Mouse (Mus musculus): ENCODE results near the gene Pih1d2.

The Pih1d2 gene

GRCm38 (mm10) chr9:50616766-50617603, at the start of gene Pih1d2, which contains the start of gene Nkapd1:
TSS of gene Pih1d2 (plus strand) at chr9:50617321.
TSS of gene Nkapd1 (minus strand) at chr9:50617464.
- peak; percentile 94 for DNase-seq (ENCODE audit: low spot score)

GRCm38 (mm10) chr9:50567372-50567771, 49.7 kb upstream of the Pih1d2 start:
- DNase-seq (ENCODE audit: low spot score), result no peak

- no peak for DNase-seq (ENCODE audit: low spot score)
Measured at GRCm38 (mm10) chr9:50567881-50568280, 49.2 kb upstream of the Pih1d2 start.

- no peak for DNase-seq (ENCODE audit: low spot score)
Measured at GRCm38 (mm10) chr9:50569599-50570525, 47.3 kb upstream of the Pih1d2 start.

- DNase-seq (ENCODE audit: low spot score), result no peak
Measured at GRCm38 (mm10) chr9:50580370-50580769, 36.8 kb upstream of the Pih1d2 start.

GRCm38 (mm10) chr9:50585145-50585818, 31.8 kb upstream of the Pih1d2 start:
- DNase-seq (ENCODE audit: low spot score), result no peak

GRCm38 (mm10) chr9:50586955-50587354, 30.2 kb upstream of the Pih1d2 start:
- no peak for DNase-seq (ENCODE audit: low spot score)

- no peak for DNase-seq (ENCODE audit: low spot score)
Measured at GRCm38 (mm10) chr9:50590856-50591518, 26.1 kb upstream of the Pih1d2 start.

GRCm38 (mm10) chr9:50592955-50593354, 24.2 kb upstream of the Pih1d2 start:
- no peak for DNase-seq (ENCODE audit: low spot score)

GRCm38 (mm10) chr9:50593544-50593943, 23.6 kb upstream of the Pih1d2 start:
- no peak for DNase-seq (ENCODE audit: low spot score)

- no peak for DNase-seq (ENCODE audit: low spot score)
Measured at GRCm38 (mm10) chr9:50594794-50595417, 22.2 kb upstream of the Pih1d2 start.

GRCm38 (mm10) chr9:50596973-50597372, 20.1 kb upstream of the Pih1d2 start:
- DNase-seq (ENCODE audit: low spot score), result no peak

GRCm38 (mm10) chr9:50601536-50601935, 15.6 kb upstream of the Pih1d2 start:
- DNase-seq (ENCODE audit: low spot score), result no peak

- no peak for DNase-seq (ENCODE audit: low spot score)
Measured at GRCm38 (mm10) chr9:50602055-50602845, 14.9 kb upstream of the Pih1d2 start.

- peak; percentile 89 for DNase-seq (ENCODE audit: low spot score)
Measured at GRCm38 (mm10) chr9:50603189-50603997, 13.7 kb upstream of the Pih1d2 start, which contains the start of the genes Sdhd and Timm8b. TSS of gene Sdhd (minus strand) at chr9:50603812. TSS of gene Timm8b (plus strand) at chr9:50603910.

- DNase-seq (ENCODE audit: low spot score), result no peak
Measured at GRCm38 (mm10) chr9:50603998-50604324, 13.2 kb upstream of the Pih1d2 start.

- no peak for DNase-seq (ENCODE audit: low spot score)
Measured at GRCm38 (mm10) chr9:50604338-50604737, 12.8 kb upstream of the Pih1d2 start.

GRCm38 (mm10) chr9:50612115-50612514, 5.0 kb upstream of the Pih1d2 start:
- DNase-seq (ENCODE audit: low spot score), result no peak

- no peak for DNase-seq (ENCODE audit: low spot score)
Measured at GRCm38 (mm10) chr9:50616161-50616560, 960 bp upstream of the Pih1d2 start.

Measured in ovary, postnatal 14 days (tissue).